Mouse (Mus musculus): ENCODE results near the gene Slc22a1. TPM values are rescaled to one million over a fixed set of nuclear protein-coding genes. Genes with fewer than 3 reads are reported as not detected.
"Not testable (repeated sequence)": the region's sequence is repeated elsewhere in the genome, so short reads cannot be mapped to it uniquely, and the experiment has no call there.

The Slc22a1 gene
- total RNA-seq, 2 experiments from 2014 or later: 7.1 to 10.6 TPM

GRCm38 (mm10) chr17:12688427-12689110, 12.9 kb upstream of the Slc22a1 start:
- intact Hi-C loops (cut with DNase I): no loop called here
- peak; percentile 56 to 71 for DNase-seq

GRCm38 (mm10) chr17:12684928-12685624, 9.4 kb upstream of the Slc22a1 start:
- intact Hi-C loops (cut with DNase I): no loop called here
- no peak for DNase-seq

GRCm38 (mm10) chr17:12684412-12684811, 8.8 kb upstream of the Slc22a1 start:
- peak; percentile 34 for DNase-seq
- intact Hi-C loops (cut with DNase I): no loop called here

- DNase-seq: no peak
- intact Hi-C loops (cut with DNase I): no loop called here
Observed at GRCm38 (mm10) chr17:12683582-12683981, 8.0 kb upstream of the Slc22a1 start.

- intact Hi-C loops (cut with DNase I): loop anchor here (2.0 kb wide), 1 partner anchor 17 kb away; no protein-coding TSS in a partner anchor
- DNase-seq: no peak
Observed at GRCm38 (mm10) chr17:12678261-12678660, 2.6 kb upstream of the Slc22a1 start.

- intact Hi-C loops (cut with DNase I): no loop called here
- no peak for DNase-seq
Observed at GRCm38 (mm10) chr17:12677139-12677538, 1.5 kb upstream of the Slc22a1 start.

- intact Hi-C loops (cut with DNase I); DNase-seq: not testable (repeated sequence)
Observed at GRCm38 (mm10) chr17:12674980-12675379, 649 bp downstream of the Slc22a1 start.

GRCm38 (mm10) chr17:12673871-12674270, 1.8 kb downstream of the Slc22a1 start:
- DNase-seq: no peak
- intact Hi-C loops (cut with DNase I): no loop called here

- intact Hi-C loops (cut with DNase I): no loop called here
- no peak for DNase-seq
Observed at GRCm38 (mm10) chr17:12672285-12672790, 3.3 kb downstream of the Slc22a1 start.

- intact Hi-C loops (cut with DNase I): no loop called here
- DNase-seq: no peak
Observed at GRCm38 (mm10) chr17:12671029-12671605, 4.5 kb downstream of the Slc22a1 start.

GRCm38 (mm10) chr17:12669363-12669679, 6.3 kb downstream of the Slc22a1 start:
- intact Hi-C loops (cut with DNase I): no loop called here

GRCm38 (mm10) chr17:12668478-12669362, 6.9 kb downstream of the Slc22a1 start:
- intact Hi-C loops (cut with DNase I): no loop called here
- no peak for DNase-seq

More at GRCm38 (mm10) chr17:12669363-12669679, 6.3 kb downstream of the Slc22a1 start:
- DNase-seq: no peak

GRCm38 (mm10) chr17:12664156-12664555, 11.5 kb downstream of the Slc22a1 start:
- DNase-seq: no peak
- intact Hi-C loops (cut with DNase I): no loop called here

GRCm38 (mm10) chr17:12660572-12661260, 14.9 kb downstream of the Slc22a1 start:
- peak; percentile 25 to 33 for DNase-seq
- intact Hi-C loops (cut with DNase I): loop anchor here (1.0 to 2.0 kb wide), 4 partner anchors 98 to 244 kb away; no protein-coding TSS in a partner anchor

GRCm38 (mm10) chr17:12659233-12659632, 16.4 kb downstream of the Slc22a1 start:
- intact Hi-C loops (cut with DNase I): no loop called here
- no peak for DNase-seq

- intact Hi-C loops (cut with DNase I): no loop called here
Observed at GRCm38 (mm10) chr17:12658784-12659183, 16.8 kb downstream of the Slc22a1 start.

GRCm38 (mm10) chr17:12655826-12656225, 19.8 kb downstream of the Slc22a1 start:
- intact Hi-C loops (cut with DNase I): no loop called here
- no peak for DNase-seq

More at GRCm38 (mm10) chr17:12658784-12659183, 16.8 kb downstream of the Slc22a1 start:
- no peak for DNase-seq

GRCm38 (mm10) chr17:12654061-12654460, 21.6 kb downstream of the Slc22a1 start:
- intact Hi-C loops (cut with DNase I): no loop called here
- no peak for DNase-seq

GRCm38 (mm10) chr17:12652604-12653003, 23.0 kb downstream of the Slc22a1 start:
- intact Hi-C loops (cut with DNase I): no loop called here
- no peak for DNase-seq

GRCm38 (mm10) chr17:12645461-12645860, 30.2 kb downstream of the Slc22a1 start:
- DNase-seq: no peak
- intact Hi-C loops (cut with DNase I): no loop called here
